Mouse (Mus musculus): ENCODE data around the gene C1qtnf3. TPM values are rescaled to one million over a fixed set of nuclear protein-coding genes. Genes with fewer than 3 reads are reported as not detected.

C1qtnf3 gene
- polyA plus RNA-seq, 1 experiment from 2014 or later, result 2.2 TPM

DNA sequence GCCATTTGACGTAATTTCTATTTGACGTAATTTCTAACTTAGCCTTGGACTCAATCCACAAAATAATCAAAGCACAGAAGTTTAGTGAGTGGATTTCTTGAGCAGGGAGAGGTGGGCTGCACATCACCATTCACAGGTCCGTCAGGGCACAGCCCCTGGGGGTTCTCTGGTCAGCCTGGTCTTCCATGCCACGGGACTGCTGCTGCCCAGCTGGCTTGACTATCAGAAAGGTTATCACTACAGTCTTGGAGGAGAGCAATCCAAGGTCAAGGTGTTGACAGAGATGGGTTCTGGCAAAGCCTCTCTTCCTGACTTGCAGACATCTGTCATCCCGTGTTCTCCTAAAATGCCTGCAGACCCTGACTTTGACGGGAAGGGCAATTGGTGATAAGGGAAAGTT is 52.5 kb downstream of the C1qtnf3 start:
- H3K27me3 ChIP-seq (replicated peaks; ENCODE audit: control insufficient read depth, insufficient read depth, low read length), result no peaks in the 10 kb centered on the region
- H3K36me3 ChIP-seq (ENCODE audit: control insufficient read depth, insufficient read depth, low read length), result no peaks in the 10 kb centered on the region
- no peak overlapping the region for H3K4me3 ChIP-seq (ENCODE audit: low read length)
- H3K4me2 ChIP-seq (ENCODE audit: low read depth, low read length), result no peak overlapping the region
- H3K27ac ChIP-seq (ENCODE audit: low read length), result no peak overlapping the region
- no peaks in the 10 kb centered on the region for H3K4me1 ChIP-seq (ENCODE audit: control insufficient read depth, insufficient read depth, low read length)
- WGBS, result 64% methylated on average over 6 of the region's 6 CpGs
- no peak for ATAC-seq
- H3K9ac ChIP-seq (ENCODE audit: low read depth, low read length), result no peak overlapping the region
- H3K9me3 ChIP-seq (ENCODE audit: control insufficient read depth, low read length), result no peaks in the 10 kb centered on the region

- Histone ChIP-seq H3K36me3 (ENCODE audit: control insufficient read depth, insufficient read depth, low read length) (no peaks in the 10 kb centered on the region), H3K4me1 (ENCODE audit: control insufficient read depth, insufficient read depth, low read length) (no peaks in the 10 kb centered on the region), H3K4me3 (ENCODE audit: low read length) (no peak overlapping the region), H3K9ac (ENCODE audit: low read depth, low read length) (no peak overlapping the region), H3K27me3 (replicated peaks; ENCODE audit: control insufficient read depth, insufficient read depth, low read length) (no peaks in the 10 kb centered on the region), H3K4me2 (ENCODE audit: low read depth, low read length) (no peak overlapping the region), H3K9me3 (ENCODE audit: control insufficient read depth, low read length) (no peaks in the 10 kb centered on the region), H3K27ac (ENCODE audit: low read length) (no peak overlapping the region)
- ATAC-seq, result no peak
- 33% methylated on average over 5 of the region's 5 CpGs for WGBS
These were observed 56.6 kb downstream of the C1qtnf3 start for GRCm38 (mm10) chr15:11008756-11009155.

GRCm38 (mm10) chr15:11010976-11011548 is 58.9 kb downstream of the C1qtnf3 start:
- WGBS, result 72% methylated on average over 11 of the region's 11 CpGs

GRCm38 (mm10) chr15:11014931-11015330 is 62.8 kb downstream of the C1qtnf3 start:
- Histone ChIP-seq H3K4me3 (ENCODE audit: low read length) (no peak overlapping the region), H3K9me3 (ENCODE audit: control insufficient read depth, low read length) (no peaks in the 10 kb centered on the region), H3K27me3 (replicated peaks; ENCODE audit: control insufficient read depth, insufficient read depth, low read length) (no peaks in the 10 kb centered on the region), H3K4me1 (ENCODE audit: control insufficient read depth, insufficient read depth, low read length) (no peaks in the 10 kb centered on the region), H3K27ac (ENCODE audit: low read length) (no peak overlapping the region), H3K9ac (ENCODE audit: low read depth, low read length) (no peak overlapping the region), H3K36me3 (ENCODE audit: control insufficient read depth, insufficient read depth, low read length) (no peaks in the 10 kb centered on the region), H3K4me2 (ENCODE audit: low read depth, low read length) (no peak overlapping the region)
- 60% methylated on average over 2 of the region's 2 CpGs for WGBS
- ATAC-seq, result no peak

More at GRCm38 (mm10) chr15:11010976-11011548, 58.9 kb downstream of the C1qtnf3 start:
- Histone ChIP-seq H3K27ac (ENCODE audit: low read length) (no peak overlapping the region), H3K27me3 (replicated peaks; ENCODE audit: control insufficient read depth, insufficient read depth, low read length) (no peaks in the 10 kb centered on the region), H3K4me2 (ENCODE audit: low read depth, low read length) (no peak overlapping the region), H3K36me3 (ENCODE audit: control insufficient read depth, insufficient read depth, low read length) (no peaks in the 10 kb centered on the region), H3K9ac (ENCODE audit: low read depth, low read length) (no peak overlapping the region), H3K4me3 (ENCODE audit: low read length) (no peak overlapping the region), H3K9me3 (ENCODE audit: control insufficient read depth, low read length) (no peaks in the 10 kb centered on the region), H3K4me1 (ENCODE audit: control insufficient read depth, insufficient read depth, low read length) (no peaks in the 10 kb centered on the region)
- ATAC-seq, result no peak

DNA sequence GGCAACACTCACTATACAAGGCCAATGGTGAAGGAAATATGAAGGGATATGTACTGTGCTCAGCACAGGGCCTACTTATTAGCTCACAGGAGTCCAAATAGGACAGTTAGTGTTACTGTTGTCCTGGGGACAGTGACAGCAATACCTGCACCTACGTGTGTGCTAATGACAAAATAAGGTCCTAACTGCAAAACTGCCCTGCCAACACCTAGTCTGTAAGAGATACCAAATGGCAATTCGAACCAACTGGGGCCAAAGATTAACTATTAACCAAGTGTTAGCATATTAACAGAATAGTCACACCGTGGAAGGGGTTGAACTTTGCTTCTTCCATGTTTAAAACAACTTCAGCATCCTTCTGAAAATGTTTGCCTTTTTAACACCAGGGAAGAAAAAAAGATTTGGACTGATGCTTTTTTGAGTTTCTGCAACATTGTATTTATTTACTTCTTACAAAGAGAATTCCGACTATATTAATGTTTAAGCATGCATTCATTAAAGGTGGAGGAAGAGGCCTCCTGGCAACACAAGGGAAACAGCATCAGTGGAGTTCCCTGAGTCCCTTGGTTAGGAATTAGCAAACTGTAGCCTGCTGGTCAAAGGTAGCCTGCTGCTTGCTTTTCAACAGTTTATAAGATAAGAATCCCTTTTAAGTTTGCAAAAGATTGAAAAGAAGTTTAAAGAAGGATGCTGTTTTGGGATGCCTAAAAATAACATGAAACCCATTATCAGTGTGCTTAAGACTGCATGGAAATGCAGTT is 74.8 kb downstream of the C1qtnf3 start:
- ATAC-seq, result peak; percentile 89
- Histone ChIP-seq H3K27me3 (replicated peaks; ENCODE audit: control insufficient read depth, insufficient read depth, low read length) (no peaks in the 10 kb centered on the region), H3K4me2 (ENCODE audit: low read depth, low read length) (no peak overlapping the region), H3K4me3 (ENCODE audit: low read length) (no peak overlapping the region), H3K9me3 (ENCODE audit: control insufficient read depth, low read length) (no peaks in the 10 kb centered on the region), H3K27ac (ENCODE audit: low read length) (0 out of 2 replicates have a peak overlapping the region, but pooled peaks have one; percentile 24), H3K36me3 (ENCODE audit: control insufficient read depth, insufficient read depth, low read length) (no peaks in the 10 kb centered on the region), H3K4me1 (ENCODE audit: control insufficient read depth, insufficient read depth, low read length) (peaks cover 5% of the 10 kb centered on the region; the same call in 1 of the 2 replicates), H3K9ac (ENCODE audit: low read depth, low read length) (no peak overlapping the region)
- WGBS, result 48% methylated on average over 4 of the region's 4 CpGs

Other genes with a start within 250 kb of the C1qtnf3 start
- gene Rai14, start 237.7 kb upstream of the C1qtnf3 start, polyA plus RNA-seq (2015; fragmentation: Nextera tagmentation; extraction: Ambion mirVana), result 11.5 and 11.7 TPM in 2 replicates
- gene Amacr, start 29.4 kb downstream of the C1qtnf3 start, polyA plus RNA-seq (2015; fragmentation: Nextera tagmentation; extraction: Ambion mirVana), result 27.1 and 29.4 TPM in 2 replicates
- gene Slc45a2, start 48.4 kb downstream of the C1qtnf3 start, polyA plus RNA-seq (2015; fragmentation: Nextera tagmentation; extraction: Ambion mirVana), result not detected in 2 replicates
- gene Rxfp3, start 85.7 kb downstream of the C1qtnf3 start, polyA plus RNA-seq (2015; fragmentation: Nextera tagmentation; extraction: Ambion mirVana), result not detected in 2 replicates
- 1.4 and 1.7 TPM in 2 replicates for gene Adamts12, start 112.5 kb downstream of the C1qtnf3 start, polyA plus RNA-seq (2015; fragmentation: Nextera tagmentation; extraction: Ambion mirVana)